Mouse (Mus musculus) C2C12 (cell line): ENCODE data around the gene Zfp719. TPM values are rescaled to one million over a fixed set of nuclear protein-coding genes. Genes with fewer than 3 reads are reported as not detected.

Source experiments
- H3K27me3 ChIP-seq: one replicate; pipeline ENCODE4 v1.6.1; 2011; ENCODE audit not compliant: control insufficient read depth, insufficient read depth, insufficient read length
- H3K36me3 ChIP-seq: one replicate; pipeline ENCODE4 v1.6.1; 2011; ENCODE audit not compliant: control insufficient read depth, insufficient read depth
- H3K4me3 ChIP-seq: one replicate; pipeline ENCODE4 v1.5.1; 2011; ENCODE audit warnings: mild to moderate bottlenecking, control low read depth; ENCODE audit not compliant: poor library complexity, insufficient read depth, severe bottlenecking
- H3K79me2 ChIP-seq: one replicate; pipeline ENCODE4 v1.6.1; 2011; ENCODE audit not compliant: control insufficient read depth, insufficient read depth
- H3K79me3 ChIP-seq: one replicate; pipeline ENCODE4 v1.6.1; 2011; ENCODE audit warnings: low read depth, control low read depth
- H3ac ChIP-seq: one replicate; pipeline ENCODE3; 2011; ENCODE audit warnings: low read depth; ENCODE audit not compliant: control insufficient read depth, insufficient read length
- CEBPB ChIP-seq: IDR thresholded peaks from one replicate; pipeline ENCODE4 v1.6.1; 2011; ENCODE audit warnings: low read depth, mild to moderate bottlenecking, control low read depth, moderate library complexity
- CTCF ChIP-seq: IDR thresholded peaks from one replicate; pipeline ENCODE4 v1.5.1; 2011; ENCODE audit not compliant: control insufficient read depth, insufficient read depth, insufficient read length
- FOSL1 ChIP-seq: IDR thresholded peaks from one replicate; pipeline ENCODE4 v1.8.0; 2011; ENCODE audit warnings: mild to moderate bottlenecking, low read length; ENCODE audit not compliant: poor library complexity, insufficient read depth, severe bottlenecking
- MAX ChIP-seq: IDR thresholded peaks from one replicate; pipeline ENCODE4 v1.6.1; 2011; ENCODE audit warnings: mild to moderate bottlenecking, control low read depth
- MYOD1 ChIP-seq: IDR thresholded peaks from one replicate; pipeline ENCODE4 v1.6.1; 2011; ENCODE audit warnings: low read depth; ENCODE audit not compliant: control insufficient read depth, insufficient read length
- MYOG ChIP-seq: IDR thresholded peaks from one replicate; pipeline ENCODE4 v1.6.1; 2011; ENCODE audit not compliant: control insufficient read depth, insufficient read length; ENCODE audit errors: extremely low read depth
- USF1 ChIP-seq: IDR thresholded peaks from one replicate; pipeline ENCODE4 v1.6.1; 2011; ENCODE audit warnings: low read depth, mild to moderate bottlenecking, control low read depth, moderate library complexity
- polyA plus RNA-seq: library from polyadenylated mRNA; unstranded; fragments of >200 nt; fragmentation: generic; extraction: Trizol; gene quantifications from one replicate; pipeline ENCODE4 v1.2.1, GENCODE M21; 2012; ENCODE audit warnings: missing spikeins

Gene Zfp719
- polyA plus RNA-seq, 1 experiment: 2.1 TPM

DNA sequence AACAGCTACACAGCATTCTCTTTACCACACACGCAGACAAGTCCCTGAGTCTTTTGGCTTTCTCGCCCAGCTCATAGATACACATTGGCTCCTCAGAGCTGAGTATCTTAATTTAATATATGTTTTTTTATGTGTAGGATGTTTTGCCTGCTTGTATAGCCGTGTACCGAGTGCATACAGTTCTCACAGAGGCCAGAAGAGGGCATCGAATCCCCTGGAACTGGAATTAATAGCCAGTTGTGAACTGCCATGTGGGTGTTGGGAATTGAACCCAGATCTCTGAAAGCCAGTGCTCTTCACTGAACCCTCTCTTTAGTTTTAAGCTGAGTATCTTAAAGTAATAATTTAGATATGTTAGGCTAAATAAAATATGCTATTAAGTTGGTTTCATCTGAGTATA, 5.4 kb downstream of the Zfp719 start:
- no peak for TF ChIP-seq MYOD1
- Histone ChIP-seq H3K79me2 (peaks cover 46% of the 10 kb centered on the region), H3ac (no peak overlapping the region), H3K4me3 (no peak overlapping the region), H3K79me3 (peaks cover 34% of the 10 kb centered on the region), H3K36me3 (peaks cover 51% of the 10 kb centered on the region), H3K27me3 (no peaks in the 10 kb centered on the region)

DNA sequence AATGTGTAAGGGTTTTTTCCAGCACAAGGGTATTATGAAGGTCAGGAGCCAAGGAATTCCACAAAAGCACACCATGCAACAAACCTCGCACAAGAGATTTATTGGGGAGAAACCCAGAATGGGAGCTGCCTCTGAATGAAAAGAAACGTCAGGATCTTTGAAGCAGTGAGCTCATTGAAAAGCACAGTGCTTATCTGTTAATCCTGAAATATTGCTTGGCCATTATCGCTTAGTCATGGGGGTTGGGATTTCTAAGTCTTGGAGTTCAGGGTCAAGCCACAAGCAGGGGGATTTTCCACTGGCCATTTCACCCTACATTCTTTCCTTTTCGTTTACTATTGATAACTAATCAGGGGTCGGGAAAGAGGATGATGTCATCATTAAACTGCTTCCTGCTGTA, 22.5 kb downstream of the Zfp719 start:
- no peak overlapping the region for H3K4me3 ChIP-seq
- no peaks in the 10 kb centered on the region for H3K36me3 ChIP-seq
- TF ChIP-seq MYOG: no peak
- TF ChIP-seq MAX: no peak
- TF ChIP-seq USF1: no peak
- TF ChIP-seq CEBPB: no peak
- TF ChIP-seq CTCF: no peak
- no peak for TF ChIP-seq FOSL1
- TF ChIP-seq MYOD1: no peak
- H3ac ChIP-seq: no peak overlapping the region
- H3K27me3 ChIP-seq: peaks cover 2% of the 10 kb centered on the region
- H3K79me3 ChIP-seq: no peaks in the 10 kb centered on the region
- no peaks in the 10 kb centered on the region for H3K79me2 ChIP-seq

- no peak within 1 kb of the TSS for H3K4me3 ChIP-seq
- TF ChIP-seq MYOG: no peak
- TF ChIP-seq CTCF: no peak
- no peak for TF ChIP-seq MYOD1
- no peak for TF ChIP-seq CEBPB
- TF ChIP-seq FOSL1: no peak
- TF ChIP-seq USF1: no peak
- H3K36me3 ChIP-seq: no peaks in the 10 kb centered on the region
- no peak within 1 kb of the TSS for H3ac ChIP-seq
- H3K27me3 ChIP-seq: peaks cover 10% of the 10 kb centered on the region
- no peaks in the 10 kb centered on the region for H3K79me2 ChIP-seq
- H3K79me3 ChIP-seq: no peaks in the 10 kb centered on the region
These were observed 27.7 kb downstream of the Zfp719 start, which contains the start of gene Zfp819 for GRCm38 (mm10) chr7:43606896-43607742. Zfp819 (plus strand) TSS chr7:43607169.

GRCm38 (mm10) chr7:43607743-43608287, 28.4 kb downstream of the Zfp719 start:
- Histone ChIP-seq H3K4me3 (no peak overlapping the region), H3K27me3 (peaks cover 10% of the 10 kb centered on the region)

DNA sequence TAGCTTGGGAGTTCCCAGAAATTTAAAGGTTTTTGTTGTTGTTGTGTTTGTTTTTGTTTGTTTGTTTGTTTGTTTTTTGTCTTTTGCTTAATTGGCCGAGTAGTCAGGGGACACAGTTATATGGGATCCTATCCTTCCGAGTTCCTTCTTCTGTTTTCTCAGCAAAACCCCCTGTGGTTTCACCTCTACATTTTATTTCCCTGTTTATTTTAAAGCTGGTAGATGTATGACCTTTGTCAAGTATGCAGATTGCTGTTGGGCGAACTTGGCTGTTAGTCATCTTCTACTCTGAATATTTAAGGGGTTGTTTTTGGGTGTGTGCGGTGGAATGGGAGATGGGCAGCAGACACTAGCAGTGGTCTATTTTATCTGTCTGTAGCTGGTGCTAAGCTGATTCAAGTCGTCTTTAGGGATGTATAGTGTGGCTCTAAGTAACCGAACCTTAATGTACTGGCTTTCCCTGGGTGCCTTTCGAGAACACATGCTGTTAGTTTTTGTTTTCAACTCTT, 29.0 kb downstream of the Zfp719 start:
- H3K4me3 ChIP-seq: no peak overlapping the region

More at GRCm38 (mm10) chr7:43607743-43608287, 28.4 kb downstream of the Zfp719 start:
- TF ChIP-seq CTCF (no peak), CEBPB (no peak), MYOG (no peak), FOSL1 (no peak), MYOD1 (no peak), MAX (no peak), USF1 (no peak)
- Histone ChIP-seq H3ac (no peak overlapping the region), H3K36me3 (no peaks in the 10 kb centered on the region), H3K79me3 (no peaks in the 10 kb centered on the region), H3K79me2 (no peaks in the 10 kb centered on the region)

More for the DNA sequence above, 29.0 kb downstream of the Zfp719 start:
- no peak for TF ChIP-seq CTCF
- TF ChIP-seq MYOD1: no peak
- TF ChIP-seq FOSL1: no peak
- TF ChIP-seq MAX: no peak
- no peak for TF ChIP-seq USF1
- TF ChIP-seq CEBPB: no peak
- no peak for TF ChIP-seq MYOG
- Histone ChIP-seq H3K79me3 (no peaks in the 10 kb centered on the region), H3ac (no peak overlapping the region), H3K36me3 (no peaks in the 10 kb centered on the region), H3K27me3 (peaks cover 10% of the 10 kb centered on the region), H3K79me2 (no peaks in the 10 kb centered on the region)
